Mouse (Mus musculus) retina, adult 2 months (tissue): ENCODE measurements around the gene Kmo.

ENCODE experiments used
- DNase-seq: peaks from one replicate; pipeline ENCODE4 v3.0.0-alpha.2; 2012; ENCODE audit warnings: low read depth, low spot score

Gene Kmo

GRCm38 (mm10) chr1:175693429-175693960, 73.3 kb downstream of the Kmo start:
- DNase-seq: no peak

- no peak for DNase-seq
Measured at GRCm38 (mm10) chr1:175698293-175698692, 78.1 kb downstream of the Kmo start, which contains the start of gene Wdr64. Gene Wdr64 (plus strand): TSS chr1:175698593.

GRCm38 (mm10) chr1:175699375-175699774, 79.2 kb downstream of the Kmo start:
- DNase-seq: no peak

GRCm38 (mm10) chr1:175699796-175700195, 79.6 kb downstream of the Kmo start:
- DNase-seq: no peak

- DNase-seq: no peak
Measured at GRCm38 (mm10) chr1:175701145-175701544, 81.0 kb downstream of the Kmo start.

- no peak for DNase-seq
Measured at GRCm38 (mm10) chr1:175707599-175707998, 87.4 kb downstream of the Kmo start.

- DNase-seq: no peak
Measured at GRCm38 (mm10) chr1:175708013-175708412, 87.8 kb downstream of the Kmo start.
